Mouse (Mus musculus) Patski (cell line): ENCODE results near the gene Angpt4. TPM values are rescaled to one million over a fixed set of nuclear protein-coding genes. Genes with fewer than 3 reads are reported as not detected.

Source experiments
- ATAC-seq: fragments of 100-300 bp; one replicate; pipeline ENCODE4 v1.8.0; 2021
- CTCF ChIA-PET: fragments of 350-600 bp; sonication (Branson Sonifier 250); formaldehyde crosslinking; loops from one replicate; lab custom pipeline; 2022; ENCODE audit warnings: inconsistent platforms; lab: Charles Lee
- POLR2A ChIA-PET: fragments of 350-600 bp; sonication (Branson Sonifier 250); formaldehyde crosslinking; loops from one replicate; lab custom pipeline; 2022; ENCODE audit warnings: antibody characterized with exemption, inconsistent platforms; lab: Charles Lee
- DNase-seq: peaks from one replicate; pipeline ENCODE4 v3.0.0-alpha.2; 2011; ENCODE audit warnings: low read depth, low spot score
- H3K27me3 ChIP-seq: fragments of 371-371 bp; one replicate; pipeline ENCODE4 v1.5.1; 2021
- CTCF ChIP-seq: fragments of 100-300 bp; IDR thresholded peaks from one replicate; pipeline ENCODE4 v1.5.1; 2021
- in situ Hi-C: fragments of 300-500 bp; cut with MboI; formaldehyde crosslinking; loops from 3 replicates; pipeline ENCODE4 v1.11.1; 2018; ENCODE audit warnings: low pct_unique_long_range_greater_than_20kb, mixed read lengths
- polyA plus RNA-seq: library from polyadenylated mRNA; unstranded; gene quantifications from one replicate; pipeline ENCODE4 v1.2.3, GENCODE M21; 2021

Gene Angpt4
- polyA plus RNA-seq, 1 experiment from 2014 or later: 44.3 TPM

DNA sequence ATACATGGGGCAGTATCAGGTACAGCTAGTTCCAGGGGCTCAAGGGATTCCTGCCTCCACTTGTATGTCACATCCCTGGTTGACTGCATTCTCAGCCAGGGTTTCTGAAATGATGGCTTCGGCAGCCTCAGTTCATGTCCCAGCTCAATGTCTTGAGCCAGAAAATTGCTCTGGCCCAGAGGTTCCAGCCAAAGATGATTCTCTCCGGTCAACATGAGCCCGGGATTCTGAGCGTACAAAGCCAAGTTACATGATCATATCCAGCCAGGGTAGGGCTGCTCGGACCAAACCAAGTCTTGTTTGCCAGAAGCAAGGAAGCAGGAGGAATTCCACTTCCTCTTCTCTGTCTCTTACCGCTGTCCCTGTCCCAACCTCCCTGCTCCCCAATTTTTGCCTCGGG, 37.3 kb downstream of the Angpt4 start:
- ChIA-PET POLR2A (no interaction called here), CTCF (no interaction called here)
- no peak for TF ChIP-seq CTCF
- H3K27me3 ChIP-seq: no peaks in the 10 kb centered on the region
- ATAC-seq (no peak), DNase-seq (no peak)
- in situ Hi-C loops: no loop called here

DNA sequence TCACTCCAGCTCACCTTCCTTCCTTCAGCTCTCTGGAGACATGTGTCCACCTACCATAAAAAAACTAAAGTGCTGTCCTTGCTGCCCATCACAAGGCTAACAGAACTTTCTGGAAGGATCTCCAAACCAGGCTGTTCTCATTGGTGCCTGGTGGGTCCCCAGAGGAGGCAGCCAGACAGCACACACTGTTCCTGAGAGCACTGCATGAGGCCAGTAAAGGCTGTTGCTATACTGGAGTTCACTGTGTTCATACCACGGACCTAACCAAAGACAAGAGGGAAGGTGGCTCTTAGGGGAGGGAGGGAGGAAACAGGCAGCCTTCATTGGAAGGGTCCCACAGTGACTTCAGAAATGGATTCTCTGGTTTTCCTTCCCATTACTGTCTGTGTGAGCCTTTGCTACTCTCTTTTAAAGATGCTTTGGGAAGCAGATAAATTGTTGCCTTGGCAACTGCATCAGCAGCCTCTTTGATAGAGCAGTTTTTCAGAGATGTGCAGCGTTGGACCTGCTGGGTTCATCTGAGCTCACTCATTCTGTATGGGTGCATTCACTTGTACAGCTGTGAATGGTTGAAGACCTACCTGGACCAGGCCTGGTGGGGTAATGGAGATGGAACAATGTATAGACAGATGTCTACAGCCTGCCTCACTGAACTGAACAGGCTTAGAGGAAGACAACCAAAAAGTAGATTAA, 38.2 kb downstream of the Angpt4 start:
- ATAC-seq: no peak
- no peak for TF ChIP-seq CTCF
- no peaks in the 10 kb centered on the region for H3K27me3 ChIP-seq
- DNase-seq: no peak
- in situ Hi-C loops: no loop called here
- ChIA-PET CTCF (no interaction called here), POLR2A (no interaction called here)

GRCm38 (mm10) chr2:151953665-151954064, 42.7 kb downstream of the Angpt4 start:
- no peak for TF ChIP-seq CTCF
- ChIA-PET CTCF (no interaction called here), POLR2A (no interaction called here)
- DNase-seq (no peak), ATAC-seq (no peak)
- in situ Hi-C loops: no loop called here
- H3K27me3 ChIP-seq: no peaks in the 10 kb centered on the region

DNA sequence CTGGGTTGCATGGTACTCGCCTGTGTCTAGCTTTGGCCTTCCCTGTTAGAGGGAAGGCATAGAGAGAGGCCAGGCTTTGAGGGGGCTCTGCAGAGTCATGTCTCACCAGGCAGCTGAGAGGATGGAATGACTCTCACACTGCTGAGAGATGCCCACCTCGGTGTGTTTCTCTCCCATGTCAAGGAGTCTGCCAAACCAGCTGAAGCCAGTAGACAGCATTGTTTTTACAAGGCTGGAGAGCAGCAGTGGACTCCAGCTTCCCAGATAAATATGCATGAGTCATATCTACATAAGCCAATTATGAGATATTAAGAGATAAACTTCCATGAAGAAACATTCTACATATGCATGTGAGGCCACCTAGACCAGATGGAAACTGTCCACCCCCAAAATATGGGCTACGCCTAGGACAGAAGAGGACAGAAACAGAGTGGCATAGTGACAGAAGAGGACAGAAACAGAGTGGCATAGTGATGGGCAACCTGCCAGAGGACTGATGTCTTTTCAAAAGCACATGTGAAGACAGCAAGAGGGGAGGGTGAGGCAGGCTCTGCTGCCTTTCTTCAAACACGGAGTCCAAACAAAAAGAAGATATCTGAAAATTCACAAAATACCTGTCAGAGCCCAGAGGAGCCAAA, 45.6 kb downstream of the Angpt4 start:
- TF ChIP-seq CTCF: no peak
- H3K27me3 ChIP-seq: no peaks in the 10 kb centered on the region
- in situ Hi-C loops: no loop called here
- DNase-seq (no peak), ATAC-seq (peak; percentile 11)
- POLR2A ChIA-PET: no interaction called here
- CTCF ChIA-PET: no interaction called here

GRCm38 (mm10) chr2:151959274-151959673, 48.3 kb downstream of the Angpt4 start:
- ChIA-PET CTCF (interaction anchor here (1.1 kb wide), 1 partner anchor 54 kb away, joined by 3 read pairs; no protein-coding TSS in a partner anchor), POLR2A (interaction anchor here (0.9 kb wide), 1 partner anchor 45 kb away, joined by 3 read pairs; no protein-coding TSS in a partner anchor)
- in situ Hi-C loops: no loop called here
- ATAC-seq (peak; percentile 23), DNase-seq (no peak)
- no peaks in the 10 kb centered on the region for H3K27me3 ChIP-seq
- TF ChIP-seq CTCF: no peak

- TF ChIP-seq CTCF: no peak
- no peak for DNase-seq
- ChIA-PET CTCF (interaction anchor here (0.7 to 1.6 kb wide), 5 partner anchors 10 to 87 kb away, joined by 3 to 7 read pairs (median 3); no protein-coding TSS in a partner anchor), POLR2A (interaction anchor here (1.2 to 2.0 kb wide), 2 partner anchors 46 kb away, joined by 5 to 6 read pairs; no protein-coding TSS in a partner anchor)
- peak; percentile 12 for ATAC-seq
- in situ Hi-C loops: no loop called here
- no peaks in the 10 kb centered on the region for H3K27me3 ChIP-seq
Measured at GRCm38 (mm10) chr2:151961284-151962196, 50.5 kb downstream of the Angpt4 start.

GRCm38 (mm10) chr2:151962474-151962873, 51.5 kb downstream of the Angpt4 start:
- ATAC-seq (peak; percentile 84), DNase-seq (peak; percentile 100)
- in situ Hi-C loops: no loop called here
- no peaks in the 10 kb centered on the region for H3K27me3 ChIP-seq
- no peak for TF ChIP-seq CTCF
- ChIA-PET POLR2A (interaction anchor here (1.4 to 2.0 kb wide), 2 partner anchors 18 to 47 kb away, joined by 3 to 6 read pairs; partner anchors contain the start of gene Fam110a), CTCF (interaction anchor here (1.1 to 1.4 kb wide), 2 partner anchors 19 to 47 kb away, joined by 3 to 7 read pairs; no protein-coding TSS in a partner anchor)

- no peaks in the 10 kb centered on the region for H3K27me3 ChIP-seq
- ChIA-PET CTCF (no interaction called here), POLR2A (interaction anchor here (0.9 to 2.0 kb wide), 3 partner anchors 13 to 48 kb away, joined by 3 to 6 read pairs (median 3); partner anchors contain the start of gene Fam110a)
- no peak for DNase-seq
- TF ChIP-seq CTCF: no peak
- in situ Hi-C loops: no loop called here
- ATAC-seq: no peak
Measured at GRCm38 (mm10) chr2:151963319-151963718, 52.3 kb downstream of the Angpt4 start.

GRCm38 (mm10) chr2:151964052-151964451, 53.0 kb downstream of the Angpt4 start:
- in situ Hi-C loops: no loop called here
- DNase-seq (no peak), ATAC-seq (no peak)
- no peak for TF ChIP-seq CTCF
- ChIA-PET CTCF (interaction anchor here (1.0 to 1.5 kb wide), 3 partner anchors 10 to 33 kb away, joined by 3 to 7 read pairs (median 5); no protein-coding TSS in a partner anchor), POLR2A (interaction anchor here (0.9 to 2.0 kb wide), 2 partner anchors 12 to 49 kb away, joined by 3 to 6 read pairs; no protein-coding TSS in a partner anchor)
- H3K27me3 ChIP-seq: no peaks in the 10 kb centered on the region

DNA sequence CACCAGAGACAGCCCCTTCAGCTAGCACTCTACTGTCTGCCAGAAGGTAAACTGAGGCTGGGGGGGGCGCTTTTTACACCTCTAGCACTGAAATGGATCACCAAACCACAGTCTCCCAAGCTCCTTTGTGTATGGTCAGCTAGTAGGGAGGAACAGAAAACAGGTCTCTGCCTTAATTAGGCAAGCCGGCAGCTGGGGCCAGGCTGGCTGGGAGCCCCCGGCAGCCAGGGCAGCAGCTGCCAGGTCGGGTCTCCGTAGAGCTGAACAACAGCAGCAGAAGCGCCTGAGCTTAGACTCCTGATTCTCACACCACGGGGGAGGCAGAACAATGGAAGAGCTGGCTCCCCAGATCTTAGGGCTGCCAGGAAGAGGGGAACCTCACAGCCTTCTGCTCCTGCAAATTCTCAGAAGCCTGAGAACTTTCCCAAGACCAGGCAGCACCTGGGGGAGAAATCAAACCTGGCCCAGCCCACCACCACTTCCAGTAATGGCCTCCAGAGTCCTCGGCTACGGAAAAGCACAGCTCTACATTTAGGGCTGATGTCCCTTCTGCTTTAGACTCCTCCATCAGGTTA, 56.3 kb downstream of the Angpt4 start:
- ATAC-seq: no peak
- ChIA-PET CTCF (no interaction called here), POLR2A (interaction anchor here (0.6 kb wide), 1 partner anchor 9 kb away, joined by 4 read pairs; no protein-coding TSS in a partner anchor)
- TF ChIP-seq CTCF: no peak
- no peaks in the 10 kb centered on the region for H3K27me3 ChIP-seq
- in situ Hi-C loops: no loop called here
- no peak for DNase-seq
